Mouse (Mus musculus): ENCODE measurements at regions not wholly inside any gene's neighbourhood (a gene's known extent, or its start where the extent isn't known, plus 50 kb on each side); places are given as distances from the start of the nearest gene placed in this dataset.

DNA sequence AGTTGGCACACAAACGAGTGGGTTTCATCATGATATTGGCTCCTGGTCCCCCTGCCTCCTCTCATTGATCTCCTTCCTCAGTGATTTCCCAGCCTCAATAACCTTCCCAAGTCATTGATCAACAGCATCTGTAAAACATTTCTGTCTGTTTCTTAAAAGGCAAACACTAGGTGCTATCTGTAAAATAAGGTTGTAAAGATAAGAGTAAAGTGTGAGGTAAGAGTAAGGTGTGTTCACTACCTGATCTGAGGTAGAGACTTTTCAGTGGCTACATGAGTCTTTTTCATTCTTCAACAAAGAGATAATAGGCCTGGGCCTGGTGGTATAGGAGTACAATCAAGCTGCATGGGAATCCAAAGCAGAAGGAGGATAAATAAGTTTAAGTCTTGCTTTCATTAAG is 55.7 kb downstream of the Plk2 start:
- ATAC-seq (ENCODE audit: insufficient number of reproducible peaks, insufficient read depth, low FRiP score, low TSS enrichment) = no peak
- WGBS = 78% methylated on average over 1 of the region's 1 CpGs
- no peaks in the 10 kb centered on the region for H3K9me3 ChIP-seq
- no peak overlapping the region for H3K27ac ChIP-seq
- H3K36me3 ChIP-seq = no peaks in the 10 kb centered on the region
- no peak overlapping the region for H3K4me2 ChIP-seq (replicated peaks)
- H3K27me3 ChIP-seq = no peaks in the 10 kb centered on the region
- H3K4me3 ChIP-seq = no peak overlapping the region
- H3K4me1 ChIP-seq = no peaks in the 10 kb centered on the region
- H3K9ac ChIP-seq = no peak overlapping the region

DNA sequence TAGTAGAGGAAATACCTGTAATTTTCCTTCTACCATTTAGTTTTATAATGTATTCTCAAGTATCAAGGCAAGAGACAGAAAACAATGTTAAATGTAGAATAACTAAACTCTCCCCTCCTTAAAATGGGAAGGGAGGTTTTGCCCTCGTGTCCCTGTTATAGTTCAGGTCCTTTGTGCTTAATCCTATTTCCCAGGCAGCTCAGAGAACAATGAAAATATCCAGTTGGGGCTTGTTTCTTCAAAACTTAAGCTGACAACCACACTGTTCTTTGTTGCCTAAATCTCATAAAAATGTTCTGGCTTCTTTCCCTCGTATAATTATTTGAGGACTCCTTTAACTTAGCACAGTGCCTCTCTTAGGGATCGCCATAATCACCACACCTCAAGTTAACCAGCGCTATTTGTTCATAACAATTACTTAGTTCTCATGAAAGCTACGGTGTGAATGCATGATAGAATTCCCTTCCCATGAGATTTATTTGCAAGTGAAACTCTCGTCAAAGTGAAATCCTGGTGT is 57.2 kb downstream of the Plk2 start:
- Histone ChIP-seq H3K27me3 (no peaks in the 10 kb centered on the region), H3K36me3 (no peaks in the 10 kb centered on the region), H3K4me2 (replicated peaks) (no peak overlapping the region), H3K27ac (no peak overlapping the region), H3K9ac (no peak overlapping the region), H3K4me1 (no peaks in the 10 kb centered on the region), H3K9me3 (no peaks in the 10 kb centered on the region), H3K4me3 (no peak overlapping the region)
- no peak for ATAC-seq (ENCODE audit: insufficient number of reproducible peaks, insufficient read depth, low FRiP score, low TSS enrichment)
- 57% methylated on average over 6 of the region's 6 CpGs for WGBS

DNA sequence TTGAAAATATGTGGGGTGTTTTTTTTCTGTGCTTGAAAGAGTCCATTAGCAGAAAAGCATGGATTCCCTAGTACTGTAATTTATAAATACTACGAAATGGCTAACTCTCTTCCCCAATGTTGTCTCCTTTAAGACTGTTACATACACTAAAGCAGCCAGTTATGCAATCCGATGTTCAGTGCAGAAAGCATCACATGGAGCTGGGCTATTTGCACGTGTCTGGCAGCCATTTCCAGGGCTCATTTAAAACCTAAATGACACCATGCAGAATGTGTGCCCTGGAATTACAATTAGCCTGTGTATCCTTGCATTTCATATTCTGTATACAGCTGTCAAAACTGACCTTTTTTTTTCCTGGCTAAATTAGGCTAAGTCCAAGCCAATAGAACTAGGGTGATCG is 60.2 kb downstream of the Plk2 start:
- no peaks in the 10 kb centered on the region for H3K36me3 ChIP-seq
- no peak for ATAC-seq (ENCODE audit: insufficient number of reproducible peaks, insufficient read depth, low FRiP score, low TSS enrichment)
- no peak overlapping the region for H3K9ac ChIP-seq
- H3K9me3 ChIP-seq = no peaks in the 10 kb centered on the region
- H3K4me1 ChIP-seq = no peaks in the 10 kb centered on the region
- 61% methylated on average over 4 of the region's 4 CpGs for WGBS
- no peaks in the 10 kb centered on the region for H3K27me3 ChIP-seq
- no peak overlapping the region for H3K4me3 ChIP-seq
- no peak overlapping the region for H3K27ac ChIP-seq
- H3K4me2 ChIP-seq (replicated peaks) = no peak overlapping the region

DNA sequence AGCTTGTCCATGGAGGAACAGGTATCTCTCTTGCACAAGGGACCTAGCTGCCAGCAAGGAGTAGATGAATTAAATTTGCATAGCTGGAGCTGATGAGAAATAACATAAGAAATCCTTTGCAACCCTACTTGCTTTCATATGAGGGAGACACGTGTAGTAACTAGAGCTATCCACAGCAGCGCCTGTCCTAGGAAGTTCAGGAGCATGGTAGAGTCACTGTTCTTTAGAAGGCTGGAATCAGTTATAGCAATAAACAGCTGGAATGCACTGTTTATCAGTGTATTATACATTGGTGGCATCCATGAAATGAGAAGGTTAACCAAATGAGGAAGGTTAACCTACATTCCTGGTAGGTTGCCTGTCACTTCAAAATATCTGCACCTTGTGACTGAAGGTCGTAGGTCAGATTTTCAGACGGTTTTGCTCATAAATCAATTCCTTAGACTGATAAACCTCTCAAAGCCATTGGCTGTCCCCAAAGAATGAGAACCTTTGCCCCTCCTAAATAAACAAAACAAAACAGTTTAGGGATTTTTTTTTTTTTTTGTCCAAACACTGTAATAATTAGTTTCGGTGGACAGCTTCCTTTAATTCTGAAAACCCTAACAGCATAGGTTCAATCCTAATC is 60.8 kb downstream of the Plk2 start:
- no peaks in the 10 kb centered on the region for H3K4me1 ChIP-seq
- WGBS = 67% methylated on average over 5 of the region's 5 CpGs
- H3K9ac ChIP-seq = no peak overlapping the region
- no peak overlapping the region for H3K4me2 ChIP-seq (replicated peaks)
- H3K27me3 ChIP-seq = no peaks in the 10 kb centered on the region
- no peaks in the 10 kb centered on the region for H3K36me3 ChIP-seq
- no peak for ATAC-seq (ENCODE audit: insufficient number of reproducible peaks, insufficient read depth, low FRiP score, low TSS enrichment)
- H3K9me3 ChIP-seq = no peaks in the 10 kb centered on the region
- H3K4me3 ChIP-seq = no peak overlapping the region
- no peak overlapping the region for H3K27ac ChIP-seq

DNA sequence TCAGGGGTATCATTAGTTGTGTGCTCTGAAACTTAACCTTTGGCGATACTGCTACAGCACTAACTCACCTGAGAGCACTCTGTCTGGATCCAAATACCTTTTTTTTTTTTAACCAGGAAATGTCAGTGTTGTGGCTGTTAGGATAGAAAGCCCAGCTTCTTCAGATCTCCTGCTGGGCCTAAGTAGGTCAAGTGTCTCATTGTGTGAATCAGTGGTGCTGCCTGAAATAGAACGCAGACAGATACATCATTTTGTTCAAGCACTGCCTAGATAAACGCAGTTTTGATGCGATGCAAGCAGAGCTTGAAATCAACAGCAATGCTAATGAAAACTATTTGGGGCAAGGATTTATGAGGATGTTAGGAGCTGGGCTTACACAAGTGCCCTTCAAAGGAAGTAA is 63.9 kb downstream of the Plk2 start:
- Histone ChIP-seq H3K9ac (no peak overlapping the region), H3K27me3 (no peaks in the 10 kb centered on the region), H3K27ac (no peak overlapping the region), H3K4me2 (replicated peaks) (no peak overlapping the region), H3K4me3 (no peak overlapping the region), H3K9me3 (no peaks in the 10 kb centered on the region), H3K4me1 (no peaks in the 10 kb centered on the region), H3K36me3 (no peaks in the 10 kb centered on the region)
- 82% methylated on average over 4 of the region's 4 CpGs for WGBS
- ATAC-seq (ENCODE audit: insufficient number of reproducible peaks, insufficient read depth, low FRiP score, low TSS enrichment) = no peak

DNA sequence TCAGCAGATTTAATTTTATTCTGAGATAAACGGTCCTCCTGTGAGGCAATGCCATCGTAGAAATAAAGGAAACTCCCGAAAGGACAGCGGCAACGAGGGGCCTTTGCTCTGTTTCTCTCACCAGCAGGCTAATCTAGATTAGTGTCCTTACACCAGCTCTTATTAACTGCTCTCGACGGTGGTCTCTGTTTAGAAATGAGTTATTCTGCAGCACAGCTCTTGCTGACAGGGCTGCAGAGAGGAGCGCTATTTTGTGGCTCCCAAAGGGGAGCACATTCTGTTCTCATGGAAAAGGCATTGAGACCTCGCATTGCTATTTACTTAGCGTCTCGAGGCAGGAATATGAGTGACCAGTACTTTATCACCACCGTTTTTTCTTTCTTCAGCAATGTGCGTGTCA is 66.7 kb downstream of the Plk2 start:
- no peak overlapping the region for H3K27ac ChIP-seq
- no peak overlapping the region for H3K4me3 ChIP-seq
- no peaks in the 10 kb centered on the region for H3K9me3 ChIP-seq
- no peaks in the 10 kb centered on the region for H3K27me3 ChIP-seq
- H3K4me1 ChIP-seq = no peaks in the 10 kb centered on the region
- ATAC-seq (ENCODE audit: insufficient number of reproducible peaks, insufficient read depth, low FRiP score, low TSS enrichment) = no peak
- WGBS = 71% methylated on average over 13 of the region's 13 CpGs
- no peaks in the 10 kb centered on the region for H3K36me3 ChIP-seq
- H3K4me2 ChIP-seq (replicated peaks) = no peak overlapping the region
- no peak overlapping the region for H3K9ac ChIP-seq

DNA sequence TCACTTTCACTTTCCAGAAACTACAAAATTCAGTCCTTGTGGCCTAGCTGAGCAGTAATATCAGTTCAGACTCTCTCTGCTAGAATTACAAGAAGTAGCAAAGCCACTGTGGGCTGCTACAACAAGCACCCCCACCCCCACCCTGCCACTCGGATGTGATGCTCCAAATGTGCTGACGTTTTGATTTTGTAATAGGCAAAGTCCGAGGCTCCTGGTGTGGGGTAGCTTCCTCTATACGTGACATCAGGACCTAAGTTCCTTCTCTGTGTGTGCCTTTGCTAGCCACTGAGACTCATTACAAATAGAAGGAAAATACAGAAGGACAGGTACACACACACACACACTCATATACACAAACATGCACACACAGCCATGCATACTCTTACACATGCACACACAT is 76.7 kb downstream of the Plk2 start:
- no peaks in the 10 kb centered on the region for H3K36me3 ChIP-seq
- no peak overlapping the region for H3K4me2 ChIP-seq (replicated peaks)
- H3K4me3 ChIP-seq = no peak overlapping the region
- no peaks in the 10 kb centered on the region for H3K4me1 ChIP-seq
- no peaks in the 10 kb centered on the region for H3K9me3 ChIP-seq
- 26% methylated on average over 4 of the region's 4 CpGs for WGBS
- no peak overlapping the region for H3K9ac ChIP-seq
- H3K27ac ChIP-seq = no peak overlapping the region
- H3K27me3 ChIP-seq = no peaks in the 10 kb centered on the region
- ATAC-seq (ENCODE audit: insufficient number of reproducible peaks, insufficient read depth, low FRiP score, low TSS enrichment) = no peak

DNA sequence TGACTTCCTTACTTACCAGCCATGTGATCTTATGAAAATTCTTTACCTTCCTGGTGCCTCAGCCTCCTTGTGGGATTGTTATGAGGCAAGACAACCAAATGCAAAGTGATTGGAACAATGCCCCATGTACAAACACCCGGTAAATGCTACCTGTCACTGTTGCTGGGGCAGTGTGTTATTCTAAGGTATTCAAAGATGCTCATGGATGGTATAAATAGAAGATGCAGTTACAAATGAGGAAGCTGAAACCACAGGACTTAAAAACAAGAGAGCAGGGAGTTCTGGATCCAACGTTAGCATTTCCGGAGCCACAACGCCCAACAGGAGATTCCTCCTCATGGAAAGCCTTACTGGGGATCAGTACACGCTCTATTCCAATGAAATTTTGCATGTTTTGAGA is 82.9 kb downstream of the Plk2 start:
- H3K36me3 ChIP-seq = no peaks in the 10 kb centered on the region
- H3K4me1 ChIP-seq = no peaks in the 10 kb centered on the region
- 86% methylated on average over 5 of the region's 5 CpGs for WGBS
- H3K4me3 ChIP-seq = no peak overlapping the region
- ATAC-seq (ENCODE audit: insufficient number of reproducible peaks, insufficient read depth, low FRiP score, low TSS enrichment) = no peak
- no peak overlapping the region for H3K4me2 ChIP-seq (replicated peaks)
- no peak overlapping the region for H3K9ac ChIP-seq
- H3K27ac ChIP-seq = no peak overlapping the region
- H3K27me3 ChIP-seq = no peaks in the 10 kb centered on the region
- H3K9me3 ChIP-seq = no peaks in the 10 kb centered on the region

DNA sequence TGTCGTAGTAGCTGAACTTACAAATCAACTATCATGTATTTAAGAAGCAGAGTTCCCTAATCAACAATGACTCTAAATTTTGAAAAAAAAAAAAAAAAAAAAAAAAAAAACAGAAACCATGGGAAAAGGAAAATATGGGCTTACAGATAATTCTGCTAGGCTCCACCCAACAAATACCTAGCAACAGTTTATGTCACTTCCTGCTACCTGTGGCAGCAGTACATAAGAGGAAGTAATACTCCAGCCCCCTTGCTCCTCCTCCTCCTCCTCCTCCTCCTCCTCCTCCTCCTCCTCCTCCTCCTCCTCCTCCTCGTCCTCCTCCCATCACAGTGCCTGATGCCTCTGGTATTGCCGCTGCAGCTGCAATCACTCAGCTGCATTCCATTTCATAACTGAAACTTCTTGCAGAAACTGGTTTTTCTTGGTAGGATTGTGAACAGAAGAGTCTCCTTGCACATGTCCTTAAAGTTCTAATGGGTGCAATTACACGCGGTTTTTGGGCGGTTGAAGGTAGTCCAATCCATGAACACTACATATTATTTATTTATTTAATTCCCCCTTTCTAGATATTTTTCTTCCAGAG is 89.6 kb downstream of the Plk2 start:
- Histone ChIP-seq H3K4me2 (replicated peaks) (no peak overlapping the region), H3K9ac (no peak overlapping the region), H3K27me3 (no peaks in the 10 kb centered on the region), H3K9me3 (no peaks in the 10 kb centered on the region), H3K4me1 (no peaks in the 10 kb centered on the region), H3K4me3 (no peak overlapping the region), H3K36me3 (no peaks in the 10 kb centered on the region), H3K27ac (no peak overlapping the region)
- ATAC-seq (ENCODE audit: insufficient number of reproducible peaks, insufficient read depth, low FRiP score, low TSS enrichment) = no peak
- 74% methylated on average over 5 of the region's 6 CpGs for WGBS

DNA sequence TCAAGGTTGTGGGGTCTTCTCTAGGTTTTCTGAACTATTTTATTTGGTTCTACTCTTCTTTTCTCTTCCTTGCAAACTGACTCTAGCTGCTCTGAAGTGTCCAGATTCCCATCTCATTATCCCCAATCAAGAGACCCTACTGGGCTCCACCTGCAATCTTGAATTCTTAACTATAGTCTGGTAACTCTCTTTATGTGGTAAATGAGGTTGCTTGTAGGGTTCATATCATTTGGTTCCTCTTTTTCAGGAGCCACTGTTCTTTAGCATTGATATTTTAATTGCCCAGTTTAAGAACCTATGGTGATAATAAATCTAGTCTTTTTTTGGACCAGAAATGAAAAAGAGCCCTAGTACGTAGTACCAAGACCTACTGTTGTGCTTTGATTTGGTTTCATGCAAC is 90.7 kb downstream of the Plk2 start:
- WGBS = 87% methylated on average over 1 of the region's 1 CpGs
- Histone ChIP-seq H3K9ac (no peak overlapping the region), H3K9me3 (no peaks in the 10 kb centered on the region), H3K27me3 (no peaks in the 10 kb centered on the region), H3K4me1 (no peaks in the 10 kb centered on the region), H3K4me2 (replicated peaks) (no peak overlapping the region), H3K36me3 (no peaks in the 10 kb centered on the region), H3K27ac (no peak overlapping the region), H3K4me3 (no peak overlapping the region)
- no peak for ATAC-seq (ENCODE audit: insufficient number of reproducible peaks, insufficient read depth, low FRiP score, low TSS enrichment)

DNA sequence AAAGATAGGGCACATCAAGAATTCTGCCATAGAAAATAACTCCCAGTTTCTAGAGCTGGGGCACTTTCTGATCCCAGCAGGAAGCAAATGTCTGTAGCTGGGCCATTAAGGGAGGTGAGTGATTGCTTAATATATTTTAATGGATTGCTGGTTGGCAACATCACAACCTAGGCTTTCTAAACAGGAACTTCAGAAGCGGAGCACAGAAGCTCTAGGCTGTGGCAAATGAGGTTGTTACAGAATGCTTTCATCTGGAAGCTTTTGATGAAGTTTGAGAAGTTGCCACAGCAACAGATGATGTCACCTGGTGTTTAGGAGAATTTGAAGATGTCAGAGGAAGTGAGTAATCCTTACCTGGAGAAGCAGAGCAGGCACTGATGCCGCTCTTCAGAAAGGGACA is 95.3 kb downstream of the Plk2 start:
- no peak overlapping the region for H3K4me3 ChIP-seq
- H3K9ac ChIP-seq = no peak overlapping the region
- H3K9me3 ChIP-seq = no peaks in the 10 kb centered on the region
- no peak overlapping the region for H3K4me2 ChIP-seq (replicated peaks)
- H3K27ac ChIP-seq = no peak overlapping the region
- no peaks in the 10 kb centered on the region for H3K27me3 ChIP-seq
- peaks cover 3% of the 10 kb centered on the region; the same call in 1 of the 2 replicates for H3K4me1 ChIP-seq
- no peaks in the 10 kb centered on the region for H3K36me3 ChIP-seq
- ATAC-seq (ENCODE audit: insufficient number of reproducible peaks, insufficient read depth, low FRiP score, low TSS enrichment) = no peak
- 73% methylated on average over 2 of the region's 2 CpGs for WGBS

DNA sequence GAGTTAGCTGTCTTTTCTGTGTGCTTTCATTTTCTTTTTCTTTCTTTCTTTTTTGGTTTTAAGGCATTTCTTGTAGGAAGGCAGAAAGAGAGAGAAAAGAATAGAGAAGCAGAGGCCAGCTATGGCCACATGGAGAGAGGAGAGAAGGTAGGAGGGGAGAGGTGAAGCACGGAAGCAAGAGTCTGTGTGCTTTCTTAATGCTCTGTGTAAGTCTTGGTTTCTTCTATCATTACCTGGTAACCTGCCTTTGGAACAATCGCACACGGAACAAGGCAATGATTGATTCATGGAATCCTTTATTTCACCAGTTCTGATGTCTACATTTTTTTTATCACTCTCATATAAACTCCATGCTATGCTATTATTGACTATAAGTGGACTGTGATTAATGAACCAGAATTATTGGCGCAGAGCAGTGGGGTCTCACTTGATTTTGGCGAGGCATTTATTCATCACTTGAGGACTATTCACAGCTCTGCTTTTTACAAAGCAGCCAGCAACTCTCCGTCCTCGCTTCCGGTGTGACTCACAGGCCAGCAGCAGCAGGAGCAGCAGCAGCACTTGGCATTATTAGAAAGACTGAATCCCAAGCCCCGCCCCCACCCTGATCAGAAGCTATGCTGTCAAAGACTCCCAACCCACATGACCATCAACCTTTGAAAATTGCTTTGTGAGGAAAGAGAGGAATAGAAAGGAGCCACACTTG is 97.6 kb downstream of the Plk2 start:
- no peak overlapping the region for H3K27ac ChIP-seq
- H3K4me1 ChIP-seq = peaks cover 3% of the 10 kb centered on the region; the same call in 1 of the 2 replicates
- no peaks in the 10 kb centered on the region for H3K36me3 ChIP-seq
- ATAC-seq (ENCODE audit: insufficient number of reproducible peaks, insufficient read depth, low FRiP score, low TSS enrichment) = no peak; the same call in 1 of the 2 replicates
- H3K27me3 ChIP-seq = no peaks in the 10 kb centered on the region
- H3K9ac ChIP-seq = no peak overlapping the region
- H3K4me3 ChIP-seq = no peak overlapping the region
- H3K4me2 ChIP-seq (replicated peaks) = 0 out of 2 replicates have a peak overlapping the region, but pooled peaks have one; percentile 22
- H3K9me3 ChIP-seq = no peaks in the 10 kb centered on the region
- 55% methylated on average over 9 of the region's 9 CpGs for WGBS

All from embryonic facial prominence, embryonic 12.5 days (tissue).